Mouse (Mus musculus) embryonic facial prominence, embryonic 14.5 days (tissue): ENCODE measurements around the gene Gm3045. TPM values are rescaled to one million over a fixed set of nuclear protein-coding genes. Genes with fewer than 3 reads are reported as not detected.

Experiments used
- ATAC-seq: fragments of 200-750 bp; cut with Nextera tagmentation; 2 replicates; pipeline ENCODE4 v1.8.0; 2017; ENCODE audit warnings: low read depth, moderate number of reproducible peaks, moderate TSS enrichment
- DNase-seq: peaks from one replicate; pipeline ENCODE4 v3.0.0-alpha.2; 2015; ENCODE audit warnings: low spot score
- H3K27ac ChIP-seq: fragments of 300-500 bp; sonication (generic); replicated peaks from 2 replicates; pipeline ENCODE4 v1.5.1; 2014; ENCODE audit warnings: low read depth, mild to moderate bottlenecking, low read length, moderate library complexity
- H3K27me3 ChIP-seq: fragments of 300-500 bp; sonication (generic); replicated peaks from 2 replicates; pipeline ENCODE4 v1.6.1; 2014; ENCODE audit warnings: low read length; ENCODE audit not compliant: control insufficient read depth, insufficient read depth
- H3K36me3 ChIP-seq: fragments of 300-500 bp; sonication (generic); 2 replicates; pipeline ENCODE4 v1.6.1; 2014; ENCODE audit warnings: low read length, mixed read lengths; ENCODE audit not compliant: control insufficient read depth, insufficient read depth
- H3K4me1 ChIP-seq: fragments of 300-500 bp; sonication (generic); 2 replicates; pipeline ENCODE4 v1.6.1; 2014; ENCODE audit warnings: antibody characterized with exemption, low read length; ENCODE audit not compliant: control insufficient read depth, insufficient read depth
- H3K4me2 ChIP-seq: fragments of 300-500 bp; sonication (generic); 2 replicates; pipeline ENCODE4 v1.6.1; 2014; ENCODE audit warnings: low read depth, mild to moderate bottlenecking, low read length, moderate library complexity, mixed read lengths
- H3K4me3 ChIP-seq: fragments of 300-500 bp; sonication (generic); 2 replicates; pipeline ENCODE4 v1.5.1; 2014; ENCODE audit warnings: low read depth, mild to moderate bottlenecking, low read length
- H3K9ac ChIP-seq: fragments of 300-500 bp; sonication (generic); 2 replicates; pipeline ENCODE4 v1.6.1; 2014; ENCODE audit warnings: low read depth, mild to moderate bottlenecking, low read length, moderate library complexity, mixed read lengths
- H3K9me3 ChIP-seq: fragments of 300-500 bp; sonication (generic); 2 replicates; pipeline ENCODE4 v1.6.1; 2016; ENCODE audit warnings: low read length; ENCODE audit not compliant: control insufficient read depth
- WGBS: fragments of 180-500 bp; shearing (Covaris S2); extraction: QIAGEN DNeasy Blood & Tissue Kit; methylation state at CpG from one replicate; pipeline ENCODE4 v1.1.7; 2014; 5-methylcytosine and 5-hydroxymethylcytosine counted together
- polyA plus RNA-seq: library from polyadenylated mRNA; unstranded; fragments of >200 nt; fragmentation: Nextera tagmentation; extraction: Ambion mirVana; gene quantifications from 2 replicates; pipeline ENCODE4 v1.2.1, GENCODE M21; 2014

Gm3045 gene
- polyA plus RNA-seq, 1 experiment from 2014 or later: not detected

DNA sequence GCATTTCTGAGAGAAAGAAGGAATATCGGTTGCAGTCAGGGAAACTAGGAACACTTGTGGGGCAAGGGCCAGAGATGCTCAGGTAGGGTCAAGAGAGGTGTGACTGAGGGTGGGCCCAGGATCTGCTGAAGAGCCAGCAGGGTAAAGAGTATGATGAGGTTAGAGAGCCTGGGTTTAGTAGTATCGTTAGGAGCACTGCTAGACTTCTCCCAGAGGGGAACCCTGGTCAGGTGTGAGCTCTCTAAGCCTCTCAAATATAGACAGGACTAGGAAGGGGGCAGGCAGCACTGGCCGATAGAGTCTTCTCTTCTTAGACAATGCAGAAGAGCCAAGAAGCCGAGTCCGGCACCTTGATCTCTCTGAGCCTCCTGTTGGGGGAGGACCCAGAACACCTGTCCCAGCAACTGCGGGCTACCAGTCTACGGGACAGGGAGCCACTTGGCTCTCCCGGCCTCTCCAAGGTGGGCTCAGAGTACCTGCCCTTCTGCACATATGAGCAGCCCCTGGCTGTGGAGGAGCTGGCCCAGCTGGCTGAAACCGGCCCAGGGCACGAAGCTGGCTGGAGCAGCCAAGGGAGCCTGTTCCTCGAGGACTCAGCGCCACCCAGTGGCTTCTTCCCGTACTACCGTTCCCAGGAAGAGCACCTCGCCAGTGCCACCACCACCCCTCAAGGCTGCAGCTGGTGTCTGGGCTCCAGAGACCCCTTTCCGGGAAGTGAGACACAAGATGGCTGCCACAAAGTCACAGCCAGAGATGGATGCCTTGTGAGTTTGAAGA lies 2.5 kb downstream of the Gm3045 start:
- Histone ChIP-seq H3K4me3 (no peak overlapping the region), H3K4me2 (no peak overlapping the region), H3K9me3 (no peaks in the 10 kb centered on the region), H3K9ac (no peak overlapping the region), H3K36me3 (no peaks in the 10 kb centered on the region), H3K27ac (no peak overlapping the region), H3K4me1 (no peaks in the 10 kb centered on the region), H3K27me3 (no peaks in the 10 kb centered on the region)
- ATAC-seq (peak; percentile 73), DNase-seq (peak; percentile 81)
- WGBS: 31% methylated on average over 16 of the region's 16 CpGs

DNA sequence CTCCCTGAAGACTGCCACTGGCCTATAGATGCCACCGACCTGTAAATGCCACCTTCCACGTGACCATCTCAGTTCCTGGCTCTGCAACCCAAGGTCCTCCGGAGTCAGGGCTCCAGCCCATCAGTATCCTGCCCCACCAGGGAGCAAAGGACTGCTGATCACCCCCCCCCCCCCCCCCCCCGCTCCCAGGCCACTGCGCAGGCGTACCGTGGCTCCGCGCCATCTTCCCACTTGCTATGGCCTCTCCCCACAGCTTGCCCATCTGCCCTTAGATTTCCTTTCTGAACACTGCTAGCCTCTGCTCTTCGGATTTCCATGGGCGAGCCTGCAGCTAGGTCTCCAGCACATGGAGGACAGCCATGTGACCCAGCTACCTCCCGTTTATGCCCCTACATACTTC lies 6.1 kb downstream of the Gm3045 start:
- ATAC-seq (no peak), DNase-seq (no peak)
- H3K36me3 ChIP-seq: no peaks in the 10 kb centered on the region
- H3K27ac ChIP-seq: no peak overlapping the region
- no peaks in the 10 kb centered on the region for H3K9me3 ChIP-seq
- H3K27me3 ChIP-seq: peaks cover 12% of the 10 kb centered on the region
- no peak overlapping the region for H3K4me3 ChIP-seq
- no peak overlapping the region for H3K9ac ChIP-seq
- H3K4me2 ChIP-seq: no peak overlapping the region
- no peaks in the 10 kb centered on the region; the same call in 1 of the 2 replicates for H3K4me1 ChIP-seq
- 85% methylated on average over 6 of the region's 12 CpGs for WGBS

DNA sequence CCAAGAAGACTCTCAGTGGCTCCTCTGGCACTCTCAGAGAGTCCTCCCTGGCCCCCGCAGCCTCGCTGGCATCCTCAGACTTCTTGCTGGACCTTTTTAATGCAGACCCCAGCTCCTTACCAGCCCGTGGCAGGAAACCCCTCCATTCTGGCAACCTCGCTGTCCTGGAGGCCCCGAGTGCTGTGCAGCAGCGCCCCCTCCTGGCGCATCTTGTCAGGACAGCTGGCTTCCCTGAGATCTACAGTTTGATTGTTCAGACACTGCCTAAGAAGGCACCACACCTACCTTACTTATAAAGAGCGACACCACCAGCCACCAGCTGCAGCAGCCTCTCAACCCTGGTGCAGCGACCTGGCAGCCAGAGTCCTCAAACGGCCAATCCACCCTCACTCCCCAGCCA lies 7.1 kb downstream of the Gm3045 start:
- H3K27ac ChIP-seq: no peak overlapping the region
- DNase-seq (peak; percentile 61), ATAC-seq (no peak)
- H3K9ac ChIP-seq: no peak overlapping the region
- H3K9me3 ChIP-seq: no peaks in the 10 kb centered on the region
- H3K4me1 ChIP-seq: peaks cover 5% of the 10 kb centered on the region; the same call in 1 of the 2 replicates
- WGBS: 15% methylated on average over 10 of the region's 10 CpGs
- H3K27me3 ChIP-seq: peaks cover 21% of the 10 kb centered on the region
- H3K4me2 ChIP-seq: no peak overlapping the region
- no peak overlapping the region for H3K4me3 ChIP-seq
- no peaks in the 10 kb centered on the region for H3K36me3 ChIP-seq

DNA sequence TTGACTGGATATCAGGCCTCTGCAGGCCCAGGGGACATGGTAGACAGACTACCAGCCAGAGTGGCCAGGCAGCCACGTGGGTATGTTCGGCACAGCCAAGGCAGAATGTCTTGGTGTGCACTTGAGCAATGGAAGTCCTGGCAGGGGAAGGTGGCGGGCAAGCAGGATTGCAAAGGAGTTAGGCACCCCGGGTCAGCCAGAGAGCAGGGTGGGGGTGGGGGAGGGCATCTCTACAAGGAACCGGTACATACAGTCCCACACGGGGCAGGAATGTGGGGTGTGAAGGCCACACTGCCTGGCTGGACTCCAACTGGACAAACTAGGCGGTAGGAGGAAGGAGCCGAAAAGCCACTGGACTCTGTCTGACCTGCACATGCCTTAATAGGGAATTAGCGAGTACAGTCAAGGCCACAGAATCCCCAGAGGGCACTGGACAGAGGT lies 7.9 kb downstream of the Gm3045 start:
- ATAC-seq (no peak), DNase-seq (no peak)
- Histone ChIP-seq H3K4me2 (no peak overlapping the region), H3K27ac (no peak overlapping the region), H3K4me3 (no peak overlapping the region), H3K36me3 (no peaks in the 10 kb centered on the region), H3K9ac (no peak overlapping the region), H3K9me3 (no peaks in the 10 kb centered on the region), H3K4me1 (peaks cover 10% of the 10 kb centered on the region; the same call in 1 of the 2 replicates), H3K27me3 (peaks cover 30% of the 10 kb centered on the region)
- 78% methylated on average over 9 of the region's 9 CpGs for WGBS

DNA sequence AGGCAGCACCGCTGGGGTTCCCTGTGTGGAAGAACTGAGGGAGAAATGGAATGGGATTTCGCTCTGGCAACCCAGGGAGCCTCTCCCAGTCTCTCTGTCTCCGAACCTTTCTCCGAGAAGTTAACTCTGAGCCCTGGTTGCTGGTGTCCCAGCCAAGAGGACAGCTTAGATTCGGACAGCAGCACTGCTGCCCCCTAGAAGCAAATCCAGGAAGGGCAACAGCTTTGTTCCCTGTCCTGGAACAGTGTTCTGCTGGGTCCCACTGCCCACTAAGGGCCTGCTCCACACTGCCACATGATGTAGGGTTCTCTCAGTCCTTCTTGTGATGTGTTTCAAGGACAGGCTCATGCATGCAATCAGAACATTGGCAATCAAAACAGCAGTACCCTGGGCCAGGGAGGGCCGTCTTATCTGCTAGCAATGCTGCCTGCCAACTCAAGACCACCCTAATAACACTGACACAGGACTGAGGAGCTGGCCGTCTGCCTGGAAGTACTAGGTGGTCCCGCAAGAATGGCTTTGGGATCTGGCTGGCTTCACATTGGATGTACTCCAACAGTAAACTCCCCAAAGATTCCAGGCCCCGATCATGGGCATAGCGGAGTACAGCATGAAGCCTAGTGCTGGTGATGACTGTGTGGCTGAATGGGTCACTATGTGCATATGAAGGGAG lies 9.4 kb downstream of the Gm3045 start:
- H3K4me1 ChIP-seq: peaks cover 10% of the 10 kb centered on the region; the same call in 1 of the 2 replicates
- H3K9me3 ChIP-seq: 0 out of 2 replicates have a peak, but pooled peaks cover under 1% of the 10 kb centered on the region
- no peak overlapping the region for H3K9ac ChIP-seq
- peaks cover 44% of the 10 kb centered on the region for H3K27me3 ChIP-seq
- no peak overlapping the region for H3K27ac ChIP-seq
- no peaks in the 10 kb centered on the region for H3K36me3 ChIP-seq
- ATAC-seq (no peak), DNase-seq (peak; percentile 47)
- WGBS: 49% methylated on average over 10 of the region's 10 CpGs
- H3K4me3 ChIP-seq: no peak overlapping the region
- H3K4me2 ChIP-seq: no peak overlapping the region

DNA sequence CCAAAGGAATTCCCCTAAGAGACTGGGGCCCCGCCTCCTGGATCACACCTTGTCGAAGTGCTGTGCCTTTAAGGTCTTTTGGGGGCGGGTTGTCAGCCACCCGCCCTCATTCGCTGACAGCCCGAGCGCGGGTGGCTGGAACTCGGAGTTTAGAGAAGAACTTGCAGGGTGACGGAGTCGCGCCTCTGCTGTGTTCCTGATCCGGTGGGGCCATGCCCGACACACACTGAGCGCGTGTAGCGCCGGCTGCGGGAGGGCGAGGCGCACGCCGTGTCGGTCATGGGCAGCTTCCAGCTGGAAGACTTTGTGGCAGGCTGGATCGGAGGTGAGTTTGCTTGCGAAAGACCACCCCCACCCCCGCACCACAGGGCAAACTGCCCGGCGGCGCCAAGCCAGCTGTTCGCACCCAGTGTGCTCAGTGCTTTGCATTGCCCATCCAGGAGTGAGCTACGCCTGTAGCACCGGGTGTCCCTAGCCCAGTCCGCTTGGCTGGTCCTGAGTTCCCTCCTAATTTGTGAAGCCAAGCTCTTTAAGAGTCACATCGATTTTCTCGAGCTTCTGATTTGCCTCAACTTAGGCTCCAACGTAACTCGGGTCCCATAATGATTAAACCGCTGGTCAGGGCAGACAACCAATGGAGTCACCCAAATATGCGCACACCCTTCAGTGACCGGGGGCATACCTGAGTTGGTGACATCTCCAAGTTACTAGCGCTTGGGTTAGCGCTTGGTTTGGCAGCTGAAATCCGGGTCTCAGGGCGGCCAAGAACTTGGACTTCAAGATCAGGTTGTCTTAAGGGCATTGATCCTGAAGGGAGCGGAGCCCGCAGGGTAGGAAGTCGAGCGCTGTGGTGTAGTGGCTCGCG lies 12.0 kb downstream of the Gm3045 start, which contains the start of gene Slc25a48:
TSS of gene Slc25a48 (plus strand) at position 145 of the 865 bp plus-strand sequence.
- Histone ChIP-seq H3K27ac (no peak within 1 kb of the TSS), H3K4me2 (peak within 1 kb of the TSS; percentile 72), H3K36me3 (no peaks in the 10 kb centered on the region), H3K27me3 (peaks cover 49% of the 10 kb centered on the region), H3K4me1 (peaks cover 10% of the 10 kb centered on the region; the same call in 1 of the 2 replicates), H3K9me3 (0 out of 2 replicates have a peak, but pooled peaks cover 5% of the 10 kb centered on the region), H3K4me3 (peak within 1 kb of the TSS; percentile 41), H3K9ac (peak within 1 kb of the TSS; percentile 50)
- DNase-seq: peak; percentile 66
- ATAC-seq: peak; percentile 45
- WGBS: 4% methylated on average over 45 of the region's 51 CpGs

DNA sequence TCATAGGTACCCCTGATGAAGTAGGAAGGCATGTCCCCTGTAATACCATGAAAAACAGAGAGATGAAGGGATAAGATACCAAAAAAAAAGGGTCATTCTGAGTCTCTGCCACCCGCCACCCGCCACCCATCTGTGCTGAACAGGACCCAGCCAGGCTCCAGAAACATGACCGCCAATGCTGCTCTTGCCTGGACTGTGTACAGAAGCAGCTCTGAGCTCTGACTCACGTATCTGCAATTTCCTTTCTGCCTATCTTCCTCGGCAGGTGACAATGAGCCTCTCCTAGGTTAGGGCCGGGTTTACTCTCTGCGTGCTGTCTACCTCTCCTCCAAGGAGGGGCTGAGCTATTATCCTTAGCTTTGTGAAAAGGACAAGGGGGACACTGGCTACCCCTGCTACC lies 17.0 kb downstream of the Gm3045 start:
- H3K27me3 ChIP-seq: peaks cover 28% of the 10 kb centered on the region
- H3K4me3 ChIP-seq: no peak overlapping the region
- DNase-seq: no peak
- no peak overlapping the region for H3K27ac ChIP-seq
- H3K9ac ChIP-seq: no peak overlapping the region
- H3K9me3 ChIP-seq: 0 out of 2 replicates have a peak, but pooled peaks cover 5% of the 10 kb centered on the region
- H3K4me1 ChIP-seq: peaks cover 6% of the 10 kb centered on the region; the same call in 1 of the 2 replicates
- WGBS: 78% methylated on average over 7 of the region's 7 CpGs
- no peak for ATAC-seq
- no peak overlapping the region for H3K4me2 ChIP-seq
- H3K36me3 ChIP-seq: no peaks in the 10 kb centered on the region

DNA sequence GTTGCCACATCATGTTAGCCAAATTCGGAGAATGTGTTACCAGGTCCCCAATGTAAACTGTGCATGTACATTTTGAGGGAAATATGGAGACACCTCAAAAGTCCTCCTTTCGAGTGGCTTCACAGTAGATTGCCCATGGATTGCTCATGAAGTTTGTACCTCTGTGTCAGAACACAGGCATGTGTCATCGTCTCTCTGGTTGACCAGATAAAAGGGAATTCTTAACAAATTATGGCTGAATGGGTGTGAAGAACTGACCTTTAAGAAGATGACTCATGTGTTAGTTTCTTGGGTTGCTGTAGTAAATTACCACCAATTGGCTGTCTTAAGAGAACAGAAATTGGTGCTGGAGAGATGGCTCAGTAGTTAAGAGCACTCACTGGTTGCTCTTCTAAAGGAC lies 17.7 kb downstream of the Gm3045 start:
- Histone ChIP-seq H3K4me3 (no peak overlapping the region), H3K4me1 (no peaks in the 10 kb centered on the region), H3K27me3 (peaks cover 21% of the 10 kb centered on the region), H3K9ac (no peak overlapping the region), H3K36me3 (no peaks in the 10 kb centered on the region), H3K9me3 (0 out of 2 replicates have a peak, but pooled peaks cover 5% of the 10 kb centered on the region), H3K27ac (no peak overlapping the region), H3K4me2 (no peak overlapping the region)
- ATAC-seq (no peak), DNase-seq (no peak)
- WGBS: 91% methylated on average over 3 of the region's 3 CpGs
